In genomic region chr4:97779003-97779930, GRCm38 (mm10) we compare ENCODE assay signal across 8 mouse cellular contexts. TPM values are rescaled to one million over a fixed set of nuclear protein-coding genes. Genes with fewer than 3 reads are reported as not detected.
DNase-seq lines count a peak whose midpoint lies in the region; ATAC-seq and TF ChIP-seq lines count a peak whose summit lies in the region.

No protein-coding gene starts in this region.

- peak overlapping the region; percentile 97 for H3K9ac ChIP-seq in embryonic facial prominence, embryonic 15.5 days
- peak overlapping the region; percentile 98 for H3K9ac ChIP-seq in intestine, embryonic 16.5 days (ENCODE audit: low read depth, low read length)
- H3K9ac ChIP-seq in neural tube, embryonic 14.5 days (replicated peaks; ENCODE audit: low read depth, low read length): peak overlapping the region; percentile 96

- peaks cover 15% of the 10 kb centered on the region for H3K36me3 ChIP-seq in embryonic facial prominence, embryonic 15.5 days
- H3K36me3 ChIP-seq in intestine, embryonic 16.5 days (ENCODE audit: control insufficient read depth, insufficient read depth, low read length): 0 out of 2 replicates have a peak, but pooled peaks cover 4% of the 10 kb centered on the region
- 0 out of 2 replicates have a peak, but pooled peaks cover 4% of the 10 kb centered on the region for H3K36me3 ChIP-seq in neural tube, embryonic 14.5 days (ENCODE audit: control insufficient read depth, insufficient read depth, low read length)

- H3K4me1 ChIP-seq in embryonic facial prominence, embryonic 15.5 days: peaks cover 17% of the 10 kb centered on the region
- H3K4me1 ChIP-seq in intestine, embryonic 16.5 days (ENCODE audit: control insufficient read depth, insufficient read depth, low read length): 0 out of 2 replicates have a peak, but pooled peaks cover 11% of the 10 kb centered on the region
- 0 out of 2 replicates have a peak, but pooled peaks cover 2% of the 10 kb centered on the region for H3K4me1 ChIP-seq in neural tube, embryonic 14.5 days (ENCODE audit: control insufficient read depth, insufficient read depth, low read length)

- H3K4me2 ChIP-seq in embryonic facial prominence, embryonic 15.5 days (replicated peaks): peak overlapping the region; percentile 76
- H3K4me2 ChIP-seq in intestine, embryonic 16.5 days (ENCODE audit: low read depth, low read length): peak overlapping the region; percentile 88
- peak overlapping the region; percentile 91 for H3K4me2 ChIP-seq in neural tube, embryonic 14.5 days (ENCODE audit: low read depth, low read length)

- no peak for DNase-seq in layer of hippocampus, adult 2 months (ENCODE audit: low spot score in 2 of 2)
- no peak for DNase-seq in layer of hippocampus, adult 9-11 months
- no peak for DNase-seq in cerebellum, adult 11 months
- DNase-seq in spleen, adult 12 weeks (ENCODE audit: low spot score): no peak
- DNase-seq in left cerebral cortex, adult 11 months (ENCODE audit: low spot score): no peak

- H3K27me3 ChIP-seq in embryonic facial prominence, embryonic 15.5 days: no peaks in the 10 kb centered on the region
- no peaks in the 10 kb centered on the region for H3K27me3 ChIP-seq in intestine, embryonic 16.5 days (replicated peaks; ENCODE audit: control insufficient read depth, insufficient read depth, low read length)
- H3K27me3 ChIP-seq in neural tube, embryonic 14.5 days (ENCODE audit: control insufficient read depth, insufficient read depth, low read length): 0 out of 2 replicates have a peak, but pooled peaks cover 2% of the 10 kb centered on the region

- H3K27ac ChIP-seq in layer of hippocampus, adult 2 months: peak overlapping the region; percentile 98
- peak overlapping the region; percentile 97 for H3K27ac ChIP-seq in embryonic facial prominence, embryonic 15.5 days (replicated peaks)
- H3K27ac ChIP-seq in intestine, embryonic 16.5 days (ENCODE audit: low read length): peak overlapping the region; percentile 95
- peak overlapping the region; percentile 90 for H3K27ac ChIP-seq in neural tube, embryonic 14.5 days (ENCODE audit: low read depth, low read length)

- no peak for TF ChIP-seq CTCF in layer of hippocampus, adult 2 months (conservative IDR thresholded peaks at IDR 0.05)

- WGBS in embryonic facial prominence, embryonic 15.5 days: 19% methylated on average over 18 of the region's 18 CpGs
- WGBS in intestine, embryonic 16.5 days: 18% methylated on average over 18 of the region's 18 CpGs
- WGBS in neural tube, embryonic 14.5 days: 5% methylated on average over 18 of the region's 18 CpGs

- H3K9me3 ChIP-seq in embryonic facial prominence, embryonic 15.5 days (replicated peaks): no peaks in the 10 kb centered on the region
- H3K9me3 ChIP-seq in intestine, embryonic 16.5 days (ENCODE audit: control insufficient read depth, low read length): no peaks in the 10 kb centered on the region
- no peaks in the 10 kb centered on the region for H3K9me3 ChIP-seq in neural tube, embryonic 14.5 days (ENCODE audit: control insufficient read depth, low read length)

- peak overlapping the region; percentile 77 for H3K4me3 ChIP-seq in layer of hippocampus, adult 2 months
- H3K4me3 ChIP-seq in embryonic facial prominence, embryonic 15.5 days (replicated peaks): peak overlapping the region; percentile 83
- peak overlapping the region; percentile 87 for H3K4me3 ChIP-seq in intestine, embryonic 16.5 days (ENCODE audit: low read length)
- H3K4me3 ChIP-seq in neural tube, embryonic 14.5 days (ENCODE audit: low read depth, low read length): peak overlapping the region; percentile 90

- ATAC-seq in embryonic facial prominence, embryonic 15.5 days (ENCODE audit: insufficient number of reproducible peaks, low FRiP score, low TSS enrichment, low read depth): no peak
- ATAC-seq in intestine, embryonic 16.5 days: no peak
- ATAC-seq in neural tube, embryonic 14.5 days (ENCODE audit: low read depth): no peak

RNA-seq across cellular contexts. Expression of gene E130114P18Rik, which starts 1.4 kb away (rescaled TPM):
- total RNA-seq in layer of hippocampus, adult 2 months (2021): 1 to 10 TPM; 7.1 to 7.9 TPM
- polyA plus RNA-seq in embryonic facial prominence, embryonic 15.5 days (2015; fragmentation: Nextera tagmentation; extraction: Ambion mirVana): 3.8 and 4.2 TPM in 2 replicates
- 2.5 and 2.6 TPM in 2 replicates for polyA plus RNA-seq in intestine, embryonic 16.5 days (2015; fragmentation: Nextera tagmentation; extraction: Ambion mirVana)
- 22.6 and 24.6 TPM in 2 replicates for polyA plus RNA-seq in neural tube, embryonic 14.5 days (2014; fragmentation: Nextera tagmentation; extraction: Ambion mirVana)

RNA-seq across cellular contexts. Expression of gene Nfia, which starts 6.7 kb away (rescaled TPM):
- total RNA-seq in layer of hippocampus, adult 2 months (2021): 100 to 1,000 TPM; 113 to 115 TPM
- 55.4 and 58.0 TPM in 2 replicates for polyA plus RNA-seq in embryonic facial prominence, embryonic 15.5 days (2015; fragmentation: Nextera tagmentation; extraction: Ambion mirVana)
- 23.7 and 24.0 TPM in 2 replicates for polyA plus RNA-seq in intestine, embryonic 16.5 days (2015; fragmentation: Nextera tagmentation; extraction: Ambion mirVana)
- 50.0 and 55.0 TPM in 2 replicates for polyA plus RNA-seq in neural tube, embryonic 14.5 days (2014; fragmentation: Nextera tagmentation; extraction: Ambion mirVana)
